Mouse (Mus musculus): Measurements from ENCODE around the gene Timm9. TPM values are rescaled to one million over a fixed set of nuclear protein-coding genes. Genes with fewer than 3 reads are reported as not detected.
A peak's percentile ranks its signal among the peaks of the same experiment; 100 is the strongest.

Timm9 gene
- polyA plus RNA-seq, 1 experiment from 2014 or later, result 69.1 TPM

DNA sequence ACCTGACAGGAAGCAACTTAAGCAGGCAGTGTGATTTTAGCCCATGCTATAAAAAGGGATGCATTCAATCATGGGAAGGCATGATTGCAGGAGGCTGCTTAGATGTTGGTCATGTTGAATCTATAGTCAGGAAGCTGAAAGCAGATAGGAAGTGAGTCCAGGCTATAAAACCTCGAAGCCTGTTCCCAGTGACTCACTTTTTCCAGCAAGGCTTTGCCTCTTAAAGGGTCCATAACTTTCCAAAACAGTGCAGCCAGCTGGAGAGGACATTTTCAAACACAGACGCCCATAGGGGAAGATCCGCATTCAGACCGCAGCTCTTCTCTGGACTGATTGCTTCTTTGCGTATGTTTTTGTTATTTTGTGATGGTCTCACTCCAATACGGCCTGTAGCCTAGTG is 18.5 kb upstream of the Timm9 start:
- no peak overlapping the region for H3K4me3 ChIP-seq (ENCODE audit: low read depth, low read length)
- H3K4me1 ChIP-seq (replicated peaks; ENCODE audit: control insufficient read depth, insufficient read depth, low read length), result no peaks in the 10 kb centered on the region
- no peak for ATAC-seq
- WGBS, result 91% methylated on average over 6 of the region's 6 CpGs
- H3K36me3 ChIP-seq (ENCODE audit: control insufficient read depth, insufficient read depth), result peaks cover 36% of the 10 kb centered on the region
- no peak overlapping the region for H3K4me2 ChIP-seq (replicated peaks; ENCODE audit: low read depth)
- no peaks in the 10 kb centered on the region for H3K27me3 ChIP-seq (replicated peaks; ENCODE audit: control insufficient read depth, insufficient read depth, low read length)
- H3K9ac ChIP-seq (ENCODE audit: low read depth, low read length), result no peak overlapping the region
- no peak overlapping the region for H3K27ac ChIP-seq (ENCODE audit: low read depth, low read length)
- H3K9me3 ChIP-seq (ENCODE audit: control insufficient read depth), result no peaks in the 10 kb centered on the region
- no peak for TF ChIP-seq CTCF (IDR thresholded peaks at IDR 0.05; ENCODE audit: low read depth)

GRCm38 (mm10) chr12:71150167-71150566 is 13.7 kb upstream of the Timm9 start:
- Histone ChIP-seq H3K9me3 (ENCODE audit: control insufficient read depth) (no peaks in the 10 kb centered on the region), H3K27me3 (replicated peaks; ENCODE audit: control insufficient read depth, insufficient read depth, low read length) (no peaks in the 10 kb centered on the region), H3K4me3 (ENCODE audit: low read depth, low read length) (no peak overlapping the region), H3K4me2 (replicated peaks; ENCODE audit: low read depth) (no peak overlapping the region), H3K9ac (ENCODE audit: low read depth, low read length) (no peak overlapping the region), H3K27ac (ENCODE audit: low read depth, low read length) (no peak overlapping the region), H3K4me1 (replicated peaks; ENCODE audit: control insufficient read depth, insufficient read depth, low read length) (no peaks in the 10 kb centered on the region), H3K36me3 (ENCODE audit: control insufficient read depth, insufficient read depth) (peaks cover 27% of the 10 kb centered on the region)
- 90% methylated on average over 8 of the region's 8 CpGs for WGBS
- ATAC-seq, result no peak
- no peak for TF ChIP-seq CTCF (IDR thresholded peaks at IDR 0.05; ENCODE audit: low read depth)

GRCm38 (mm10) chr12:71149456-71149855 is 13.0 kb upstream of the Timm9 start:
- no peak for ATAC-seq
- 89% methylated on average over 6 of the region's 6 CpGs for WGBS

DNA sequence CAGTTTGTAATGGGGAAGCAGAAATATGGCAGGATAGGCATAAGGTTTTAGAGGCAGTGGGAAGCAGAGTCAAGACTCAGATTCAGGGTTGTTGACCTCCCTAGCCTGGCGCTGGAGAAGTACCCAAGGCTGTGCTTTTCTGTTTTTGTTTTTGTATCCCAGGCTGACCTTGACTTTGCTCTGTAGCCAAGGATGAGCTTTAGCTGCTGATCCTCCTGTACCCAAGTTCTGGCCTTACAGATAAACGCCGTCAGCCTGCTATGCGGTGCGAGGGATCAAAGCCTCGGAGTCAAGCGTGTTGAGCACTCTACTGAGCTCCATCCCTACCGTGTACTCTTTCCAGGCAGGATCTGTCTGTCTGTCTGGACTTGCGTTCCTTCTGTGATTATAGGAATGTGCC is 12.3 kb upstream of the Timm9 start:
- Histone ChIP-seq H3K4me3 (ENCODE audit: low read depth, low read length) (no peak overlapping the region), H3K4me2 (replicated peaks; ENCODE audit: low read depth) (no peak overlapping the region), H3K4me1 (replicated peaks; ENCODE audit: control insufficient read depth, insufficient read depth, low read length) (no peaks in the 10 kb centered on the region), H3K27ac (ENCODE audit: low read depth, low read length) (no peak overlapping the region), H3K27me3 (replicated peaks; ENCODE audit: control insufficient read depth, insufficient read depth, low read length) (no peaks in the 10 kb centered on the region), H3K9ac (ENCODE audit: low read depth, low read length) (no peak overlapping the region), H3K36me3 (ENCODE audit: control insufficient read depth, insufficient read depth) (peaks cover 38% of the 10 kb centered on the region), H3K9me3 (ENCODE audit: control insufficient read depth) (no peaks in the 10 kb centered on the region)
- no peak for TF ChIP-seq CTCF (IDR thresholded peaks at IDR 0.05; ENCODE audit: low read depth)
- WGBS, result 95% methylated on average over 9 of the region's 9 CpGs
- ATAC-seq, result no peak

More at GRCm38 (mm10) chr12:71149456-71149855, 13.0 kb upstream of the Timm9 start:
- no peak for TF ChIP-seq CTCF (IDR thresholded peaks at IDR 0.05; ENCODE audit: low read depth)
- no peaks in the 10 kb centered on the region for H3K27me3 ChIP-seq (replicated peaks; ENCODE audit: control insufficient read depth, insufficient read depth, low read length)
- no peak overlapping the region for H3K4me3 ChIP-seq (ENCODE audit: low read depth, low read length)
- H3K9ac ChIP-seq (ENCODE audit: low read depth, low read length), result no peak overlapping the region
- H3K4me2 ChIP-seq (replicated peaks; ENCODE audit: low read depth), result no peak overlapping the region
- H3K36me3 ChIP-seq (ENCODE audit: control insufficient read depth, insufficient read depth), result peaks cover 31% of the 10 kb centered on the region
- no peaks in the 10 kb centered on the region for H3K4me1 ChIP-seq (replicated peaks; ENCODE audit: control insufficient read depth, insufficient read depth, low read length)
- H3K9me3 ChIP-seq (ENCODE audit: control insufficient read depth), result no peaks in the 10 kb centered on the region
- H3K27ac ChIP-seq (ENCODE audit: low read depth, low read length), result no peak overlapping the region

DNA sequence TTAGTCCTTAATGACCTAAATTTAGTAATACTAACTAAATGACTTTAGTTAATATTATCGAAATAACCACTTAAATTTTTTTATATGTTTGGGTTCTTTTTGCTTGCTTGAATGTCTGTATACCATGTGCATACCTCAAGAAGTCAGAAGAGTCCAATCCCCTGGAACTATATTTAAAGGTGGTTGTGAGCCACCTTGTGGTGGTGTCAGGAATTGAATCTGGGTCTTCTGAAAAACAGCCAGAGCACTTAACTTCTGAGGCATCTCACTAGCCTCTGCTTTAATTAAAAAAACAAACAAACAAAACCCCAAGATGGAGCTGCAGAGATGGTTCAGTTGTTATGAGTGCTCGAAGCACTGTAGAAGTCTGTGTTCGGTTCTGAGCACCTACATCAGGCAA is 11.2 kb upstream of the Timm9 start:
- no peak for ATAC-seq
- Histone ChIP-seq H3K9ac (ENCODE audit: low read depth, low read length) (no peak overlapping the region), H3K9me3 (ENCODE audit: control insufficient read depth) (no peaks in the 10 kb centered on the region), H3K4me3 (ENCODE audit: low read depth, low read length) (no peak overlapping the region), H3K27me3 (replicated peaks; ENCODE audit: control insufficient read depth, insufficient read depth, low read length) (no peaks in the 10 kb centered on the region), H3K4me2 (replicated peaks; ENCODE audit: low read depth) (no peak overlapping the region), H3K36me3 (ENCODE audit: control insufficient read depth, insufficient read depth) (peaks cover 46% of the 10 kb centered on the region), H3K27ac (ENCODE audit: low read depth, low read length) (no peak overlapping the region), H3K4me1 (replicated peaks; ENCODE audit: control insufficient read depth, insufficient read depth, low read length) (no peaks in the 10 kb centered on the region)
- TF ChIP-seq CTCF (IDR thresholded peaks at IDR 0.05; ENCODE audit: low read depth), result peak; percentile 72
- 85% methylated on average over 3 of the region's 3 CpGs for WGBS

DNA sequence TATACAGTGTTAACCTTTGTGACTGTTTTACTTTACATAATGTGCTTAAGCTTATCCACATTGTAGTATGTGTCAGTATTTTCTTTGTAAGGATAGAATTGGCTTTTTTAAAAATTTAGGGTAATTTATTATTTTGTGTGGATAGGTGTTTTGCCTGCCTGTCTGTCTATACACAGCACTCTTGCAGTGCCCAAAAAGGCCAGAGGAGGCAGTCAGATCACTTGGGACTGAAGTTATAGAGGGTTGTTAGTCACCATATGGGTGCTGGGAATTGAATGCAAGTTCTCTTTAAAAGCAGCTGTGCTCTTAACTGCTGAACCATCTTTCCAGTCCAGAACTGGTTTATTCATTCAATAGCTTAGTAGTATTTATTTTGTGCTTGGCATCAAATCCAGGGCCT is 4.7 kb upstream of the Timm9 start:
- H3K9me3 ChIP-seq (ENCODE audit: control insufficient read depth), result no peaks in the 10 kb centered on the region
- H3K4me3 ChIP-seq (ENCODE audit: low read depth, low read length), result no peak overlapping the region
- no peaks in the 10 kb centered on the region for H3K27me3 ChIP-seq (replicated peaks; ENCODE audit: control insufficient read depth, insufficient read depth, low read length)
- H3K9ac ChIP-seq (ENCODE audit: low read depth, low read length), result no peak overlapping the region
- H3K4me1 ChIP-seq (replicated peaks; ENCODE audit: control insufficient read depth, insufficient read depth, low read length), result no peaks in the 10 kb centered on the region
- TF ChIP-seq CTCF (IDR thresholded peaks at IDR 0.05; ENCODE audit: low read depth), result 0 out of 2 replicates have a peak, but pooled peaks have one; percentile 16
- ATAC-seq, result no peak
- H3K4me2 ChIP-seq (replicated peaks; ENCODE audit: low read depth), result no peak overlapping the region
- H3K27ac ChIP-seq (ENCODE audit: low read depth, low read length), result no peak overlapping the region
- peaks cover 31% of the 10 kb centered on the region for H3K36me3 ChIP-seq (ENCODE audit: control insufficient read depth, insufficient read depth)

- WGBS, result 77% methylated on average over 5 of the region's 5 CpGs
Observed at GRCm38 (mm10) chr12:71139258-71139828, 2.9 kb upstream of the Timm9 start.

More at GRCm38 (mm10) chr12:71139258-71139828, 2.9 kb upstream of the Timm9 start:
- Histone ChIP-seq H3K4me1 (replicated peaks; ENCODE audit: control insufficient read depth, insufficient read depth, low read length) (no peaks in the 10 kb centered on the region), H3K27me3 (replicated peaks; ENCODE audit: control insufficient read depth, insufficient read depth, low read length) (no peaks in the 10 kb centered on the region), H3K4me3 (ENCODE audit: low read depth, low read length) (no peak overlapping the region), H3K27ac (ENCODE audit: low read depth, low read length) (no peak overlapping the region), H3K9me3 (ENCODE audit: control insufficient read depth) (no peaks in the 10 kb centered on the region), H3K4me2 (replicated peaks; ENCODE audit: low read depth) (no peak overlapping the region), H3K9ac (ENCODE audit: low read depth, low read length) (no peak overlapping the region), H3K36me3 (ENCODE audit: control insufficient read depth, insufficient read depth) (peaks cover 26% of the 10 kb centered on the region)
- ATAC-seq, result no peak
- peak; percentile 57 for TF ChIP-seq CTCF (IDR thresholded peaks at IDR 0.05; ENCODE audit: low read depth)
